Comparison of ENCODE assay signal across 28 mouse cellular contexts in the genomic region with DNA sequence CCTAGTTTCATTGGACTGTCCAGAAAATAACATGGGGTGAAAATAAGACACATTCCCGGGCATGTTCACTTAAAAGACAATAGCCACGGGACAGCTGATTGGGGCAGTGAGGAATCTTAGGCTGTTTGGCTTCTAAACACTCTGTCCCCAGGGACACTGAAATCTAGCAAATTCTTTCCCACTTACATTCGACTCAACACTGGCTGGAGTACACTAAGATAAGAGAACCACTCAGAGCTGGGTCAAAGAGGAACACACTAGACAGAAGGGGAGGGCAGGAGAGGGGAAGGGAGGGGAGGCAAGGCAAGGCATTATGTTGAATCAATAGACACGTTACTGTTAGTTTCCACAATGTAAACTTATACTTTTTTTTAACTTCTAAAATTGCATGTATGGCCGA. TPM values are rescaled to one million over a fixed set of nuclear protein-coding genes. Genes with fewer than 3 reads are reported as not detected.
DNase-seq lines count a peak whose midpoint lies in the region; ATAC-seq and TF ChIP-seq lines count a peak whose summit lies in the region.
"Had no signal": no experiment of that assay in that cellular context is flagged by ENCODE, and none has a peak within 500 bp of the region (broad histone marks: within the 10 kb centered on the region; RNA-seq: fewer than 3 reads in every experiment).

No protein-coding gene starts in this region.

- H3K9me3 ChIP-seq in heart, embryonic 12.5 days (replicated peaks), result no peaks in the 10 kb centered on the region
- no peaks in the 10 kb centered on the region for H3K9me3 ChIP-seq in midbrain, postnatal 0 days (ENCODE audit: low read length)
- H3K9me3 ChIP-seq: forebrain, embryonic 13.5 days; limb, embryonic 10.5 days had no signal

- 14% methylated on average over 5 of the region's 5 CpGs for WGBS in heart, embryonic 12.5 days
- 76% methylated on average over 5 of the region's 5 CpGs for WGBS in midbrain, postnatal 0 days

- DNase-seq in heart, adult 8-10 months (ENCODE audit: low spot score), result peak; percentile 45
- DNase-seq in heart, postnatal 36 days, result no peak
- peak; percentile 43 for DNase-seq in lung, postnatal 25 days (ENCODE audit: low spot score)
- no peak for DNase-seq in lung, postnatal 14 days
- DNase-seq in heart, postnatal 4 days, result peak; percentile 48
- DNase-seq in layer of hippocampus, postnatal 10 days (ENCODE audit: low spot score in 2 of 2), result no peak
- no peak for DNase-seq in midbrain, postnatal 0 days (ENCODE audit: low spot score)
- DNase-seq: cerebellum, adult 8-10 months; gastrocnemius, postnatal 10 days; retina, postnatal 1 day; right cerebral cortex, postnatal 4 days had no signal

- peaks cover 49% of the 10 kb centered on the region for H3K36me3 ChIP-seq in heart, embryonic 12.5 days
- peaks cover 2% of the 10 kb centered on the region; the same call in 1 of the 2 replicates for H3K36me3 ChIP-seq in midbrain, postnatal 0 days (ENCODE audit: insufficient read depth, low read length)

- no peak overlapping the region for H3K4me3 ChIP-seq in heart, embryonic 12.5 days
- H3K4me3 ChIP-seq in midbrain, postnatal 0 days (ENCODE audit: low read depth, low read length), result no peak overlapping the region
- H3K4me3 ChIP-seq: forebrain, embryonic 13.5 days; layer of hippocampus, adult 2 months; limb, embryonic 10.5 days had no signal

- H3K4me2 ChIP-seq in heart, embryonic 12.5 days, result no peak overlapping the region
- no peak overlapping the region for H3K4me2 ChIP-seq in midbrain, postnatal 0 days (ENCODE audit: low read depth, low read length, poor library complexity, severe bottlenecking)
- H3K4me2 ChIP-seq: forebrain, embryonic 13.5 days; midbrain, embryonic 11.5 days had no signal

- no peaks in the 10 kb centered on the region for H3K27me3 ChIP-seq in heart, embryonic 12.5 days (replicated peaks)
- no peaks in the 10 kb centered on the region for H3K27me3 ChIP-seq in midbrain, postnatal 0 days (ENCODE audit: insufficient read depth, low read length)
- H3K27me3 ChIP-seq: CH12.LX; forebrain, embryonic 13.5 days had no signal

- ATAC-seq in heart, embryonic 12.5 days (ENCODE audit: insufficient number of reproducible peaks, low FRiP score), result peak; percentile 83
- no peak for ATAC-seq in midbrain, postnatal 0 days (ENCODE audit: low FRiP score)
- ATAC-seq: forebrain, embryonic 13.5 days; hindbrain, postnatal 0 days; intestine, postnatal 0 days had no signal

- peaks cover 17% of the 10 kb centered on the region for H3K4me1 ChIP-seq in heart, embryonic 12.5 days (replicated peaks)
- H3K4me1 ChIP-seq in midbrain, postnatal 0 days (ENCODE audit: insufficient read depth, low read length), result no peaks in the 10 kb centered on the region
- H3K4me1 ChIP-seq: forebrain, embryonic 13.5 days; limb, embryonic 10.5 days had no signal

- intact Hi-C loops in heart, postnatal 36 days (cut with DNase I), result no loop called here

- no peak for TF ChIP-seq CTCF in midbrain, postnatal 0 days (IDR thresholded peaks at IDR 0.05)

- H3K27ac ChIP-seq in heart, embryonic 12.5 days (ENCODE audit: poor library complexity, severe bottlenecking), result peak overlapping the region; percentile 41; the same call in 1 of the 2 replicates
- H3K27ac ChIP-seq in midbrain, postnatal 0 days (ENCODE audit: low read depth, low read length), result no peak overlapping the region
- H3K27ac ChIP-seq: forebrain, embryonic 13.5 days; hindbrain, postnatal 0 days; layer of hippocampus, adult 2 months; limb, embryonic 10.5 days; macrophage; stomach, postnatal 0 days had no signal

- no peak overlapping the region for H3K9ac ChIP-seq in heart, embryonic 12.5 days
- no peak overlapping the region for H3K9ac ChIP-seq in midbrain, postnatal 0 days (replicated peaks; ENCODE audit: low read length, poor library complexity, severe bottlenecking)
- H3K9ac ChIP-seq: forebrain, embryonic 13.5 days had no signal

RNA-seq across cellular contexts. Expression of a gene that starts 12.6 kb away (rescaled TPM):
- total RNA-seq in heart, adult 8-10 months (2022), result 1 to 10 TPM in 3 of 4 experiments, under 1 TPM in 1; 0.87 to 2.7 (median 1.8) TPM
- total RNA-seq in heart, postnatal 36 days (2021), result 1 to 10 TPM; 1.4 to 1.9 TPM
- 4.5 and 5.7 TPM in 2 replicates for polyA plus RNA-seq in heart, embryonic 12.5 days (2016; fragmentation: Nextera tagmentation; extraction: Ambion mirVana)
- total RNA-seq in heart, postnatal 4 days (2021), result 1 to 10 TPM; 5.2 to 6.1 TPM
- 1 to 10 TPM; 6.6 to 9.1 TPM for total RNA-seq in layer of hippocampus, postnatal 10 days (2021)
- total RNA-seq in midbrain, postnatal 0 days (2014; rRNA removed), result 6.6 and 6.9 TPM in 2 replicates
- polyA plus RNA-seq in midbrain, postnatal 0 days (2015; fragmentation: Nextera tagmentation; extraction: Ambion mirVana), result 5.1 and 6.0 TPM in 2 replicates

RNA-seq across cellular contexts. Expression of a gene that starts 12.8 kb away (rescaled TPM):
- 10 to 100 TPM in 2 of 4 experiments, 1 to 10 TPM in 2; 6.4 to 12.9 (median 10.0) TPM for total RNA-seq in heart, adult 8-10 months (2022)
- total RNA-seq in heart, postnatal 36 days (2021), result 1 to 10 TPM; 5.5 to 7.4 TPM
- polyA plus RNA-seq in heart, embryonic 12.5 days (2016; fragmentation: Nextera tagmentation; extraction: Ambion mirVana), result 10.9 and 11.9 TPM in 2 replicates
- 10 to 100 TPM; 17.9 to 22.6 TPM for total RNA-seq in heart, postnatal 4 days (2021)
- total RNA-seq in layer of hippocampus, postnatal 10 days (2021), result 10 to 100 TPM; 11.4 to 14.9 TPM
- 11.5 and 22.1 TPM in 2 replicates for total RNA-seq in midbrain, postnatal 0 days (2014; rRNA removed)
- polyA plus RNA-seq in midbrain, postnatal 0 days (2015; fragmentation: Nextera tagmentation; extraction: Ambion mirVana), result 4.8 and 6.3 TPM in 2 replicates

RNA-seq across cellular contexts. Expression of a gene that starts 34.8 kb away (rescaled TPM):
- 10 to 100 TPM; 45.2 to 56.6 (median 54.4) TPM for total RNA-seq in heart, adult 8-10 months (2022)
- 10 to 100 TPM; 51.9 to 56.7 TPM for total RNA-seq in heart, postnatal 36 days (2021)
- 32.5 and 33.9 TPM in 2 replicates for polyA plus RNA-seq in heart, embryonic 12.5 days (2016; fragmentation: Nextera tagmentation; extraction: Ambion mirVana)
- total RNA-seq in heart, postnatal 4 days (2021), result 10 to 100 TPM; 46.9 to 49.4 TPM
- total RNA-seq in layer of hippocampus, postnatal 10 days (2021), result 100 to 1,000 TPM; 104 to 111 TPM
- 156 and 182 TPM in 2 replicates for total RNA-seq in midbrain, postnatal 0 days (2014; rRNA removed)
- polyA plus RNA-seq in midbrain, postnatal 0 days (2015; fragmentation: Nextera tagmentation; extraction: Ambion mirVana), result 39.6 and 40.1 TPM in 2 replicates

RNA-seq across cellular contexts. Expression of a gene that starts 46.9 kb away (rescaled TPM):
- not detected for total RNA-seq in heart, adult 8-10 months (2022)
- not detected for total RNA-seq in heart, postnatal 36 days (2021)
- polyA plus RNA-seq in heart, embryonic 12.5 days (2016; fragmentation: Nextera tagmentation; extraction: Ambion mirVana), result not detected in 2 replicates
- total RNA-seq in heart, postnatal 4 days (2021), result not detected
- total RNA-seq in layer of hippocampus, postnatal 10 days (2021), result not detected
- not detected in 2 replicates for total RNA-seq in midbrain, postnatal 0 days (2014; rRNA removed)
- polyA plus RNA-seq in midbrain, postnatal 0 days (2015; fragmentation: Nextera tagmentation; extraction: Ambion mirVana), result not detected in 2 replicates
- total RNA-seq: adrenal gland, adult 18-20 months; gastrocnemius, postnatal 10 days; heart, postnatal 14 days; hindbrain, postnatal 0 days; layer of hippocampus, adult 2 months; left cerebral cortex, adult 18-20 months; liver, adult 2 months had no signal
- polyA plus RNA-seq: embryonic facial prominence, embryonic 11.5 days; forebrain, embryonic 13.5 days; hindbrain, postnatal 0 days; kidney, embryonic 16.5 days; limb, embryonic 10.5 days; liver, adult 2 months; midbrain, embryonic 11.5 days; neural tube, embryonic 11.5 days; stomach, postnatal 0 days had no signal

Comparison
In these comparisons a context has a peak if more than half of its experiments do, and no peak if none do; other contexts are left out.
1. DNase-seq: peak in heart, adult 8-10 months (single experiment), lung, postnatal 25 days (single experiment) and heart, postnatal 4 days (single experiment); none in heart, postnatal 36 days (0 of 2), lung, postnatal 14 days (single experiment), layer of hippocampus, postnatal 10 days (0 of 2) and midbrain, postnatal 0 days (single experiment).